Mouse (Mus musculus): ENCODE results near the gene Kcnab3. TPM values are rescaled to one million over a fixed set of nuclear protein-coding genes. Genes with fewer than 3 reads are reported as not detected.

Gene Kcnab3
- total RNA-seq, 2 experiments from 2014 or later, result not detected

DNA sequence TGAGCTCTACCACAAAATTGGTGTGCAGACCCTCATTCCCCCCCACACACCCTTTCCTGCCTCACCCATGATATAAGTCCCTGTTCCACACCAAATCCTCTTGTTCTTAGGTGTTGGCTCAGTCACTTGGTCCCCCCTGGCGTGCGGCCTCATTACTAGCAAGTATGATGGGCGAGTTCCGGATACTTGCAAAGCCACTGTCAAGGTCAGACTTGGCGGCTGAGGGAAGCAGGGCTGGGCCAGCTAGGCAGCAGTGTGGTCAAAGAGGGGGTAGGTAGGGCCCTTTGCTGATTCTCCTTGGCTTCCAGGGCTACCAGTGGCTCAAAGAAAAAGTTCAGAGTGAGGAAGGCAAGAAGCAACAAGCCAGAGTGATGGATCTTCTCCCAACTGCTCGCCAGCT lies 5.1 kb downstream of the Kcnab3 start:
- ATAC-seq (replicated peaks; ENCODE audit: poor library complexity, severe bottlenecking), result no peak

- ATAC-seq (replicated peaks; ENCODE audit: poor library complexity, severe bottlenecking), result peak; percentile 31; the same call in 1 of the 2 replicates
These were observed 5.9 kb downstream of the Kcnab3 start for GRCm38 (mm10) chr11:69331929-69332405.

DNA sequence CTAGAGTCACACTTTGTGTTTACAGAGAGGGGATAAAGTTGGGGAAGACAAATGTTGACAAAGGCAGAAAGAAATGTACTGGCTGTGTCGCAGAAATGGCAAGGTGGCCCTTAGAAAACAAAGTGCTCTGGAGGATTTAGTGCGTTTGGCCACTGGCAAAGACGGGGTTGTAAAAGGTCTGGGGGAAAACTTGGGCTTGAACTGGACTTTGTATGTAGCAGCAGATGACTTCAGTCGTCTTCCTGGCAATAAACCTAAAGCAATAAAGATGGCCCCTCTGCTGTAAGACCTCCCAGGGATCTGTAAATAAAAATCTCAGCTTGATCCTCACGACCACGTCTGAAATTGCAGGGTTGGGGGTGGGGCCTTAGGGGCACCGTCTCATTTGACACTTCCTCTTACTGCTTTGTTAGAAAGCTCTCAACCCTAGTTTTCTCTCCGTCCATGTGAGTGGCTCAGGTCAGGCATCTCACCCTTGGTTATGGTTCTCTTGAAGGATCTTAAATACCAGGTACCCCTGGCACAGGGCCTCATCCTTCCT lies 6.7 kb downstream of the Kcnab3 start:
- peak; percentile 54; the same call in 1 of the 2 replicates for ATAC-seq (replicated peaks; ENCODE audit: poor library complexity, severe bottlenecking)

GRCm38 (mm10) chr11:69333922-69334321 lies 7.9 kb downstream of the Kcnab3 start:
- ATAC-seq (replicated peaks; ENCODE audit: poor library complexity, severe bottlenecking), result no peak

DNA sequence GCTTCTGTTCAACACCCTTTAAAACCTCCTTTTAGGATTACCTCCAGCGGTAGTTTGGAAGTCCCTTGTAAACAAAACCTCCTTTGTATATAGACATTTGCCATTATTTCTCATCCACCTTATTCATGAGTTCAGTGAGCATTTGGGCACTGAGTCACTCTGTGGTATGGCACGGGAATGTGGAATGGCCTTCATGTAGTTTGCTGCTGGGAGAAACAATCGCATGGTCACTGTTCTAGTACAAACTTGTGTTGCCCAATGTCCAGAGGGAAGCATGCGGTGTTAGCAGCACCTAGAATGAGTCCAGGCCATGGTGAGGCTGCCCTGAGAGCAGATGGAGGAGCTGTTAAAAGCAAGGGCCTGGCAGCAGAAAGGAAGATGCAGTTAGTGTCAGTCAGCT lies 8.7 kb downstream of the Kcnab3 start:
- ATAC-seq (replicated peaks; ENCODE audit: poor library complexity, severe bottlenecking), result no peak

DNA sequence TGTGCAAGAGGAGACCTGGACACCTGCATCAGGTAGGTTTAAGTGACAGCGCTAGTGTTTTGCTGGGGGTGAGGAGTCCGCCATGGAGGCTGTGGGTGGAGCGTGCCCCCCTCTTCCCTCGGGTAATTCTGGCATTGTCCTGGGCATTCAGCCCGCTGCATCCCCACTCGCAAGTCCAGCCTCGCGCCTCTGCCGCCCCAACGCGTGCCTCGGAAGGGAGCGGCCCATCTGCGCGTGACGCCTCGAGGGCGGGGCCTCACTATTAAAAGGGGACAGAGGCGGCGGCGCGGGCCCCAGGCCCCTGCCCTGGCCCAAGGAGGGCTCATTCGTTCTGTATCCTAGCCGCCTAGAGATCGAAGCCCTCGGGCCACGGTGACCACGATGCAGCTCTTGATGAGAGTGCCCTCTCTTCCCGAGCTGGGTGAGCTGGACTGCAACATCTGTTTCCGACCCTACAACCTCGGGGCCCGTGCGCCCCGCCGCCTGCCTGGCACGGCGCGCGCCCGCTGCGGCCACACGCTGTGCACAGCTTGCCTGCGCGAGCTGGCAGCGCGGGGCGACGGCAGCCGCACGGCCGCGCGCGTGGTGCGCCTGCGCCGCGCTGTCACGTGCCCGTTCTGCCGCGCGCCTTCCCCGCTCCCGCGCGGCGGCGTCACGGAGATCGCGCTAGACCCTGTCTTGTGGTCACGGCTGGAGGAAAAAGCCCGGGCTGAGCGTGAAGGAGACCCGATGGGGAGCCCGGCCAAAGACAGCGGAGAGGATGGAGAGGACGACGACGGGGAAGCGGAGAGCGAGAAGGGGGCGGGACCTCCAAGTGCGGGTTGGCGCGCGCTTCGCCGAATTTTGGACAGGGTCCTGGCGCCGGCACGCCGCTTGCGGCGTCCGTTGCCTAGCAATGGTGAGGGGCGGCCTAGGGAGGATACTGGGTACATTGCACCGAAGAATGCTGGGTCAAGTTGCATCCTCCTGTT lies 14.4 kb downstream of the Kcnab3 start, which contains the start of gene Rnf227:
Rnf227 (plus strand) TSS at position 301 of the 971 bp plus-strand sequence.
- ATAC-seq (replicated peaks; ENCODE audit: poor library complexity, severe bottlenecking), result peak; percentile 61

DNA sequence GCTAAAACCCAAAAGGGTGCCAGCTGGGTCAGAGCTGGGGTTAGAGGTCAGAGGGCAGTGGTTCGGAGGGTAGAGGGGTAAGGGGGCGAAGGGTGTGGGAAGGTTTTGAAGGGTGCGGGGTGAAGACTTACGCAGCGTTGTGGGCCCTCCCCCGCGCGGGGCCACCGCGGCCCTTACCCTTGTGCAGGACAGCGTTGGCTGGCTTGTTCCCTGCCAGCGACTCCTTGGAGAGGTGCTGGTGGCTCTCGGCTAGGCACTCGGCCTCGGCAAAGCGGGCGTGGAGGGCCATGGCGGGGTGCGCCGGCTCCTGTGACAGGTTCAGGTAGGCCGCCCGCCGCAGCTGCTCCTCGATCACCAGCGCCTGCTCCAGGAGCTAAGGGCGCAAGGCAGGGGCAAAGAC lies 20.4 kb downstream of the Kcnab3 start:
- ATAC-seq (replicated peaks; ENCODE audit: poor library complexity, severe bottlenecking), result no peak

DNA sequence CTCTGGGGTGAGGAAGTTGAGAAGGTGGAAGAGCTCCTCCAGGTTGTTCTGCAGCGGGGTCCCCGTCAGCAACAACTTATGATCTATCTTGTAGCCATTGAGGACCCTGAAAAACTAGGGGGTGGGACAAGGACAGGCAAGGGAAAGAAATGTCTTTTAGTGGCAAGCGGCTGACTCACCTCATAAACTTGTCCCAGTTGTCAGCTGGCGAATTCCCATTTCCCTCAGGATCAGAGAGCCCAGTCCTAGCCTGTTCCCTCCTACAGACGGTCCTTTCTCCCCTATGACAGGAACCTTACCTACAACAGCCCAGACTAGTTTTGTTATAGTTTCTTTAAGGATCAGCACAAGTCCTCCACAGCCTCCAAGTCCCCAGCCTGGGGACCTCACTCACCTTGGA lies 30.5 kb downstream of the Kcnab3 start:
- no peak for ATAC-seq (replicated peaks; ENCODE audit: poor library complexity, severe bottlenecking)

DNA sequence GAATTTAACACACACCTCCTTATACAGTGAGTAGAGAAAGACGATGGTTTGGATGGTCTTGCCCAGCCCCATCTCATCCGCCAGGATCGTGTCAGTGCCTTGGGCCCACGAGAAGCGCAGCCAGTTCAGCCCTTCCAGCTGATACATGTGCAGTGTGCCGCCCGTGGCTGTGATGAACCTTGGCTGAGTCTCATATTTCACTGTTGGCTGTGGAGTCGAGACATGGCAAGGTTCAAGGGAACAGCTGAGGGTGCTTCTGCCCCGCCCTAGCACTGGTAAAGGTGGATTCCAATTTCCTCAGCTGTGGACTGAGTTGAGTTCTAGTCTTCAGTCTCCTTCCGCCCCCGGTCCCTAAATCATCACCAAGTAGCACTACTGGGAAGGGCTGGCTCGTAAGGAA lies 31.6 kb downstream of the Kcnab3 start:
- ATAC-seq (replicated peaks; ENCODE audit: poor library complexity, severe bottlenecking), result no peak

- no peak for ATAC-seq (replicated peaks; ENCODE audit: poor library complexity, severe bottlenecking)
These were observed 36.0 kb downstream of the Kcnab3 start for GRCm38 (mm10) chr11:69362021-69362420.

DNA sequence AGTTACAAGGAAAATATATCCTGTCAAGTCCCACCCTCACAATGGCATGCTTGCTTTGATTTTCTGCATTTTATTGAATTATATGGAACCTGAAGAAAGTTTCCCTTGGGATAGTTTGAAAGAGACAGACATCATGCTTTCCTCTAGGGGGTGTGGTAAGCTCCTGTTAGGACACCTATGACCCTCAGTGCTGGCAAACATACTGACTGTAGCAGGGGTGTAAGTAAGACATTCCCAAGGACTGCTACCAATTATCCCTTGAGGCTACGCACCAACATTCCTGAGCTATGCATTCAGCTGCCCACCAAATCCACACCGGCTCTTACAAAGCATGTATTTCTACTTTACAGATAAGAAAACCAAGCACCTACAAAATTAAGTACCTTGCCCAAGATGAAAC lies 36.4 kb downstream of the Kcnab3 start:
- no peak for ATAC-seq (replicated peaks; ENCODE audit: poor library complexity, severe bottlenecking)

GRCm38 (mm10) chr11:69364376-69364775 lies 38.3 kb downstream of the Kcnab3 start:
- ATAC-seq (replicated peaks; ENCODE audit: poor library complexity, severe bottlenecking), result no peak

DNA sequence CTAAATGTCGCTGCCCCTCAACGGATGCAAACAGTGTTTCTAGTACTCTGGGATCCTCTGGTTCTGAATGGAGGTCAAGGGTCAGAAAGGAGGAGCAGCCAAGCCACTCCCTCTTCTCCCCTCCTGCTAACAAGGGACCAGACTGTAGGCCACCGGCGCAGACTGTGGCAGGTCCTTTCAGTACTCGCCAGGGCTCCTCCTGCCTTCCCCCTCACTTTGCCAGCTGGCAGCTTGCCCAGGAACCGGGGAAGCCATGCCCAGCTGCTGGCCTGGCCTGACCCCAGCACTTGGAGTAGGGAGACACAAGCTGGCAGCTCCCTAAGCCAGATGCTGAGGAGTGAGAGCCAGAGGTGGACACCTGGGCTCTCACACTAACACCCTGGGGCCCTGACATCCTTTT lies 38.9 kb downstream of the Kcnab3 start:
- 0 out of 2 replicates have a peak, but pooled peaks have one; percentile 12 for ATAC-seq (replicated peaks; ENCODE audit: poor library complexity, severe bottlenecking)

GRCm38 (mm10) chr11:69365722-69366121 lies 39.7 kb downstream of the Kcnab3 start:
- no peak for ATAC-seq (replicated peaks; ENCODE audit: poor library complexity, severe bottlenecking)

GRCm38 (mm10) chr11:69366157-69366854 lies 40.2 kb downstream of the Kcnab3 start:
- peak; percentile 74 for ATAC-seq (replicated peaks; ENCODE audit: poor library complexity, severe bottlenecking)

GRCm38 (mm10) chr11:69366855-69367615 lies 41.0 kb downstream of the Kcnab3 start:
- ATAC-seq (replicated peaks; ENCODE audit: poor library complexity, severe bottlenecking), result no peak

GRCm38 (mm10) chr11:69367616-69368355 lies 41.7 kb downstream of the Kcnab3 start:
- peak; percentile 31 for ATAC-seq (replicated peaks; ENCODE audit: poor library complexity, severe bottlenecking)

- no peak for ATAC-seq (replicated peaks; ENCODE audit: poor library complexity, severe bottlenecking)
These were observed 42.5 kb downstream of the Kcnab3 start for GRCm38 (mm10) chr11:69368356-69369214.

Measured in granulocyte monocyte progenitor cell, adult 5-6 weeks (primary cell).